8 mouse cellular contexts compared by ENCODE assay signal in the genomic region with DNA sequence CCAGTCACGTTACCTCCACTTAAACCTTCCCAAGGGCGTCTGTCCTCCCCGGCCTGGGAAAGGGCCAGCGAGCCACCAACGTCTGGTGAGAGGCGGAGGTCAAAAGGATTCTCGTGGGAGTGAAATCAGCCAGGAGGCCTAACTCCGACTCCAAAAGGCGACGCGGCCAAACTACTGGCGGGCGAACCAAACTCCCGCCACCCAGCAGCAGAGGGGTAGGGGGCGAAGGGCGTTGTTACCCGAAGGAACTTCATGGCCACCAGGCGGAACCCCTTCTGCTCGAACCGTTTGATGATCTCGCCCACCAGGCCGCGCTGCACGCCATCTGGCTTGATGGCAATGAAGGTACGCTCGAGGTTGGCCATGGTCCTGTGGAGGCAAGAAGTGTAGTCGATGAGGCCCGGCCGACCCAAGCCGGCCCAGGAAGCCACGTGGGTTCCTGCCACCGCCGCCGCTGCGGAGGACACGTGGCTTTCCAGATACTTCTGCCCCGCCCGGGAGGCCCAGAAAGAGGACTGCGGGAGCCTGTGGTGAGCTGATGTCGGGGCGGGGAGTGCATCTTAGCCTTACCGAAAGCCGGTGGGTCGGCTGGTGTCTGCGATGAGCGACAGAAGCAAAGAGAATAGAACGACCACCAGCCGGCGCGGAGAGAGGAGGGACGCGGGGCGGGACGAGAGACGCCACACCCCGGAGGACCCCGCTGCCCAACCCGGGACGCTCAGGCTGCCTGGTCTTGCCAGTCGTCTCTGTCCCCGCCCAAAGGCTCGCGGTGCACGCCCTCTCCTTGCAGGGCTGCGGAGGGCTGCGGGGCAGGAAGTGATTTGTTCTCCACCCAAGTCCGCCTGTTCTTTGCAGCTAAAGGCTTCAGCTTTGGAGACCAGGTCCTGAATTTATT. TPM values are rescaled to one million over a fixed set of nuclear protein-coding genes. Genes with fewer than 3 reads are reported as not detected.
DNase-seq lines count a peak whose midpoint lies in the region; ATAC-seq and TF ChIP-seq lines count a peak whose summit lies in the region.

No protein-coding gene starts in this region.

- H3K27me3 ChIP-seq in hindbrain, embryonic 11.5 days (ENCODE audit: control insufficient read depth, insufficient read depth, low read length) = no peaks in the 10 kb centered on the region
- H3K27me3 ChIP-seq in lung, postnatal 0 days (replicated peaks; ENCODE audit: insufficient read depth, low read length) = no peaks in the 10 kb centered on the region

- peak overlapping the region; percentile 62 for H3K4me3 ChIP-seq in hindbrain, embryonic 11.5 days (ENCODE audit: low read depth, low read length)
- peak overlapping the region; percentile 64 for H3K4me3 ChIP-seq in lung, postnatal 0 days (ENCODE audit: low read depth, low read length)

- H3K4me1 ChIP-seq in hindbrain, embryonic 11.5 days (replicated peaks; ENCODE audit: control insufficient read depth, insufficient read depth, low read length) = peaks cover 3% of the 10 kb centered on the region; the same call in 1 of the 2 replicates
- H3K4me1 ChIP-seq in lung, postnatal 0 days (ENCODE audit: insufficient read depth, low read depth, low read length) = peaks cover 5% of the 10 kb centered on the region; the same call in 1 of the 2 replicates

- under 1% methylated on average over 67 of the region's 67 CpGs for WGBS in hindbrain, embryonic 11.5 days
- WGBS in lung, postnatal 0 days = under 1% methylated on average over 65 of the region's 67 CpGs

- no peak for TF ChIP-seq EP300 in lung, postnatal 0 days (IDR thresholded peaks at IDR 0.05)

- DNase-seq in NIH3T3 (ENCODE audit: low read depth) = peak; percentile 95
- DNase-seq in cerebellum, adult 9-11 months = peak; percentile 84
- DNase-seq in frontal cortex, adult 2 months (ENCODE audit: extremely low spot score in 1 of 2, low spot score in 1 of 2) = peak; percentile 67 to 88
- DNase-seq in hindbrain, embryonic 11.5 days (ENCODE audit: low spot score) = peak; percentile 91
- DNase-seq in layer of hippocampus, postnatal 10 days (ENCODE audit: low spot score in 2 of 2) = peak; percentile 88 to 91
- peak; percentile 98 for DNase-seq in lung, postnatal 0 days (ENCODE audit: low spot score)
- peak; percentile 77 for DNase-seq in ovary, postnatal 10 days (ENCODE audit: low spot score)
- DNase-seq in thymus, postnatal 10 days (ENCODE audit: low spot score in 2 of 2) = peak; percentile 89 to 90

- H3K9me3 ChIP-seq in hindbrain, embryonic 11.5 days (ENCODE audit: control insufficient read depth, low read length) = no peaks in the 10 kb centered on the region
- H3K9me3 ChIP-seq in lung, postnatal 0 days (ENCODE audit: low read length) = no peaks in the 10 kb centered on the region

- ATAC-seq in hindbrain, embryonic 11.5 days (ENCODE audit: low FRiP score) = peak; percentile 96
- ATAC-seq in lung, postnatal 0 days = peak; percentile 99

- H3K9ac ChIP-seq in hindbrain, embryonic 11.5 days (ENCODE audit: low read depth, low read length) = peak overlapping the region; percentile 73
- H3K9ac ChIP-seq in lung, postnatal 0 days (replicated peaks; ENCODE audit: low read depth) = peak overlapping the region; percentile 60

- peak overlapping the region; percentile 81 for H3K4me2 ChIP-seq in hindbrain, embryonic 11.5 days (replicated peaks; ENCODE audit: low read depth, low read length)
- peak overlapping the region; percentile 87 for H3K4me2 ChIP-seq in lung, postnatal 0 days (replicated peaks; ENCODE audit: low read depth, low read length)

- TF ChIP-seq CTCF in lung, postnatal 0 days (IDR thresholded peaks at IDR 0.05) = peak; percentile 60

- peak overlapping the region; percentile 80 for H3K27ac ChIP-seq in hindbrain, embryonic 11.5 days (ENCODE audit: low read depth, low read length)
- H3K27ac ChIP-seq in lung, postnatal 0 days (ENCODE audit: low read length) = peak overlapping the region; percentile 90

- peaks cover 6% of the 10 kb centered on the region for H3K36me3 ChIP-seq in hindbrain, embryonic 11.5 days (ENCODE audit: control insufficient read depth, insufficient read depth, low read length)
- H3K36me3 ChIP-seq in lung, postnatal 0 days (ENCODE audit: insufficient read depth, low read length) = no peaks in the 10 kb centered on the region; the same call in 1 of the 2 replicates

RNA-seq across cellular contexts. Expression of gene Nme2, which starts 0.6 kb away (rescaled TPM):
- polyA plus RNA-seq in frontal cortex, adult 2 months (2012; rRNA removed) = 99.0 and 106 TPM in 2 replicates
- 140 and 142 TPM in 2 replicates for polyA plus RNA-seq in hindbrain, embryonic 11.5 days (2014; fragmentation: Nextera tagmentation; extraction: Ambion mirVana)
- total RNA-seq in layer of hippocampus, postnatal 10 days (2021) = 100 to 1,000 TPM; 166 to 194 TPM
- 246 and 280 TPM in 2 replicates for polyA plus RNA-seq in lung, postnatal 0 days (2015; fragmentation: Nextera tagmentation; extraction: Ambion mirVana)

RNA-seq across cellular contexts. Expression of gene Gm20390, which starts 12.6 kb away (rescaled TPM):
- 71.9 and 76.2 TPM in 2 replicates for polyA plus RNA-seq in frontal cortex, adult 2 months (2012; rRNA removed)
- polyA plus RNA-seq in hindbrain, embryonic 11.5 days (2014; fragmentation: Nextera tagmentation; extraction: Ambion mirVana) = 393 and 395 TPM in 2 replicates
- 100 to 1,000 TPM; 160 to 220 TPM for total RNA-seq in layer of hippocampus, postnatal 10 days (2021)
- 91.0 and 120 TPM in 2 replicates for polyA plus RNA-seq in lung, postnatal 0 days (2015; fragmentation: Nextera tagmentation; extraction: Ambion mirVana)

RNA-seq across cellular contexts. Expression of gene Nme1, which starts 12.8 kb away (rescaled TPM):
- polyA plus RNA-seq in frontal cortex, adult 2 months (2012; rRNA removed) = 282 and 284 TPM in 2 replicates
- polyA plus RNA-seq in hindbrain, embryonic 11.5 days (2014; fragmentation: Nextera tagmentation; extraction: Ambion mirVana) = 198 and 206 TPM in 2 replicates
- total RNA-seq in layer of hippocampus, postnatal 10 days (2021) = 100 to 1,000 TPM in 1 of 2 experiments, 10 to 100 TPM in 1; 97.6 to 113 TPM
- 35.2 and 42.4 TPM in 2 replicates for polyA plus RNA-seq in lung, postnatal 0 days (2015; fragmentation: Nextera tagmentation; extraction: Ambion mirVana)

RNA-seq across cellular contexts. Expression of gene Spag9, which starts 40.4 kb away (rescaled TPM):
- 127 and 139 TPM in 2 replicates for polyA plus RNA-seq in frontal cortex, adult 2 months (2012; rRNA removed)
- 107 and 109 TPM in 2 replicates for polyA plus RNA-seq in hindbrain, embryonic 11.5 days (2014; fragmentation: Nextera tagmentation; extraction: Ambion mirVana)
- 100 to 1,000 TPM; 231 to 243 TPM for total RNA-seq in layer of hippocampus, postnatal 10 days (2021)
- polyA plus RNA-seq in lung, postnatal 0 days (2015; fragmentation: Nextera tagmentation; extraction: Ambion mirVana) = 77.9 and 87.4 TPM in 2 replicates

Comparison
In these comparisons a context has a peak if more than half of its experiments do, and no peak if none do; other contexts are left out.
1. Peak in every context shown above with its lines: DNase-seq, ATAC-seq, H3K4me3 ChIP-seq and H3K27ac ChIP-seq.